Mouse (Mus musculus): ENCODE data around the gene Gm28576.
"Not testable (repeated sequence)": the region's sequence is repeated elsewhere in the genome, so short reads cannot be mapped to it uniquely, and the experiment has no call there.

Gm28576 gene

GRCm38 (mm10) chrY:7722641-7723040 is at the start of gene Gm28576:
Gm28576 (plus strand) TSS chrY:7722941.
- in situ Hi-C loops (cut with MseI, MboI), result not testable (repeated sequence)

All from mouse trophoblast stem cell (cell line).